Mouse (Mus musculus): Measurements from ENCODE around the gene Upb1. TPM values are rescaled to one million over a fixed set of nuclear protein-coding genes. Genes with fewer than 3 reads are reported as not detected.
"Not testable (repeated sequence)": the region's sequence is repeated elsewhere in the genome, so short reads cannot be mapped to it uniquely, and the experiment has no call there.

Gene Upb1
- polyA plus RNA-seq, 1 experiment = 1.0 TPM

GRCm38 (mm10) chr10:75451036-75451786 lies 50.3 kb downstream of the Upb1 start:
- no peak overlapping the region for H3K27ac ChIP-seq (ENCODE audit: insufficient read depth, low read depth, low read length)
- H3K36me3 ChIP-seq (ENCODE audit: control insufficient read depth, insufficient read depth, low read length) = no peaks in the 10 kb centered on the region
- 40% methylated on average over 10 of the region's 10 CpGs for WGBS
- no peak overlapping the region for H3K4me3 ChIP-seq (ENCODE audit: low read depth, low read length)
- 0 out of 2 replicates have a peak, but pooled peaks cover 2% of the 10 kb centered on the region for H3K4me1 ChIP-seq (ENCODE audit: control insufficient read depth, insufficient read depth, insufficient read length, low read length)
- no peaks in the 10 kb centered on the region for H3K27me3 ChIP-seq (ENCODE audit: control insufficient read depth, insufficient read depth, low read length)
- no peak for TF ChIP-seq CTCF (IDR thresholded peaks at IDR 0.05; ENCODE audit: extremely low read depth, insufficient read length, insufficient replicate concordance, low read depth, low read length)
- TF ChIP-seq POLR2A (IDR thresholded peaks at IDR 0.05; ENCODE audit: low read depth, low read length) = no peak

GRCm38 (mm10) chr10:75456061-75456831 lies 55.3 kb downstream of the Upb1 start:
- not testable (repeated sequence) for H3K4me3 ChIP-seq (ENCODE audit: low read depth, low read length); H3K4me1 ChIP-seq (ENCODE audit: control insufficient read depth, insufficient read depth, insufficient read length, low read length); H3K36me3 ChIP-seq (ENCODE audit: control insufficient read depth, insufficient read depth, low read length); H3K27me3 ChIP-seq (ENCODE audit: control insufficient read depth, insufficient read depth, low read length)
- 25% methylated on average over 15 of the region's 18 CpGs for WGBS
- peak overlapping the region; percentile 35; the same call in 1 of the 2 replicates for H3K27ac ChIP-seq (ENCODE audit: insufficient read depth, low read depth, low read length)

GRCm38 (mm10) chr10:75457852-75458251 lies 56.9 kb downstream of the Upb1 start:
- Histone ChIP-seq H3K36me3 (ENCODE audit: control insufficient read depth, insufficient read depth, low read length) (no peaks in the 10 kb centered on the region), H3K4me3 (ENCODE audit: low read depth, low read length) (no peak overlapping the region), H3K27ac (ENCODE audit: insufficient read depth, low read depth, low read length) (no peak overlapping the region), H3K27me3 (ENCODE audit: control insufficient read depth, insufficient read depth, low read length) (no peaks in the 10 kb centered on the region), H3K4me1 (ENCODE audit: control insufficient read depth, insufficient read depth, insufficient read length, low read length) (peaks cover 2% of the 10 kb centered on the region; the same call in 1 of the 2 replicates)
- 88% methylated on average over 1 of the region's 1 CpGs for WGBS
- TF ChIP-seq CTCF (IDR thresholded peaks at IDR 0.05; ENCODE audit: extremely low read depth, insufficient read length, insufficient replicate concordance, low read depth, low read length) (no peak), POLR2A (IDR thresholded peaks at IDR 0.05; ENCODE audit: low read depth, low read length) (no peak)

GRCm38 (mm10) chr10:75458329-75458728 lies 57.4 kb downstream of the Upb1 start:
- Histone ChIP-seq H3K4me1 (ENCODE audit: control insufficient read depth, insufficient read depth, insufficient read length, low read length) (peaks cover 2% of the 10 kb centered on the region; the same call in 1 of the 2 replicates), H3K36me3 (ENCODE audit: control insufficient read depth, insufficient read depth, low read length) (no peaks in the 10 kb centered on the region), H3K4me3 (ENCODE audit: low read depth, low read length) (no peak overlapping the region), H3K27ac (ENCODE audit: insufficient read depth, low read depth, low read length) (no peak overlapping the region), H3K27me3 (ENCODE audit: control insufficient read depth, insufficient read depth, low read length) (no peaks in the 10 kb centered on the region)
- TF ChIP-seq CTCF (IDR thresholded peaks at IDR 0.05; ENCODE audit: extremely low read depth, insufficient read length, insufficient replicate concordance, low read depth, low read length) = no peak
- no peak for TF ChIP-seq POLR2A (IDR thresholded peaks at IDR 0.05; ENCODE audit: low read depth, low read length)
- 84% methylated on average over 4 of the region's 4 CpGs for WGBS

- no peaks in the 10 kb centered on the region for H3K4me1 ChIP-seq (ENCODE audit: control insufficient read depth, insufficient read depth, insufficient read length, low read length)
- TF ChIP-seq CTCF (IDR thresholded peaks at IDR 0.05; ENCODE audit: extremely low read depth, insufficient read length, insufficient replicate concordance, low read depth, low read length) (no peak), POLR2A (IDR thresholded peaks at IDR 0.05; ENCODE audit: low read depth, low read length) (no peak)
- no peak overlapping the region for H3K27ac ChIP-seq (ENCODE audit: insufficient read depth, low read depth, low read length)
- no peak overlapping the region for H3K4me3 ChIP-seq (ENCODE audit: low read depth, low read length)
- whole genome bisulfite sequencing = 88% methylated on average over 3 of the region's 3 CpGs
- H3K27me3 ChIP-seq (ENCODE audit: control insufficient read depth, insufficient read depth, low read length) = no peaks in the 10 kb centered on the region
- H3K36me3 ChIP-seq (ENCODE audit: control insufficient read depth, insufficient read depth, low read length) = no peaks in the 10 kb centered on the region
Observed at GRCm38 (mm10) chr10:75462728-75463127, 61.8 kb downstream of the Upb1 start.

- Histone ChIP-seq H3K27me3 (ENCODE audit: control insufficient read depth, insufficient read depth, low read length) (no peaks in the 10 kb centered on the region), H3K27ac (ENCODE audit: insufficient read depth, low read depth, low read length) (no peak overlapping the region), H3K4me3 (ENCODE audit: low read depth, low read length) (no peak overlapping the region), H3K4me1 (ENCODE audit: control insufficient read depth, insufficient read depth, insufficient read length, low read length) (no peaks in the 10 kb centered on the region), H3K36me3 (ENCODE audit: control insufficient read depth, insufficient read depth, low read length) (no peaks in the 10 kb centered on the region)
- no peak for TF ChIP-seq POLR2A (IDR thresholded peaks at IDR 0.05; ENCODE audit: low read depth, low read length)
- TF ChIP-seq CTCF (IDR thresholded peaks at IDR 0.05; ENCODE audit: extremely low read depth, insufficient read length, insufficient replicate concordance, low read depth, low read length) = no peak
- 56% methylated on average over 6 of the region's 6 CpGs for WGBS
Observed at GRCm38 (mm10) chr10:75465781-75466550, 65.1 kb downstream of the Upb1 start.

- TF ChIP-seq POLR2A (IDR thresholded peaks at IDR 0.05; ENCODE audit: low read depth, low read length) (no peak), CTCF (IDR thresholded peaks at IDR 0.05; ENCODE audit: extremely low read depth, insufficient read length, insufficient replicate concordance, low read depth, low read length) (no peak)
Observed at GRCm38 (mm10) chr10:75473411-75473810, 72.5 kb downstream of the Upb1 start.

More at GRCm38 (mm10) chr10:75473411-75473810, 72.5 kb downstream of the Upb1 start:
- H3K4me3 ChIP-seq (ENCODE audit: low read depth, low read length) = no peak overlapping the region
- WGBS = 76% methylated on average over 8 of the region's 8 CpGs
- no peak overlapping the region for H3K27ac ChIP-seq (ENCODE audit: insufficient read depth, low read depth, low read length)
- H3K36me3 ChIP-seq (ENCODE audit: control insufficient read depth, insufficient read depth, low read length) = no peaks in the 10 kb centered on the region
- no peaks in the 10 kb centered on the region for H3K4me1 ChIP-seq (ENCODE audit: control insufficient read depth, insufficient read depth, insufficient read length, low read length)
- H3K27me3 ChIP-seq (ENCODE audit: control insufficient read depth, insufficient read depth, low read length) = no peaks in the 10 kb centered on the region

All from small intestine, adult 2 months (tissue).